Mouse (Mus musculus) telencephalon, adult 2 months (tissue): ENCODE data around the gene 9430097D07Rik.

Experiments
- DNase-seq: peaks from one replicate; pipeline ENCODE4 v3.0.0-alpha.2; 2011; ENCODE audit warnings: low read depth, low spot score

The 9430097D07Rik gene

DNA sequence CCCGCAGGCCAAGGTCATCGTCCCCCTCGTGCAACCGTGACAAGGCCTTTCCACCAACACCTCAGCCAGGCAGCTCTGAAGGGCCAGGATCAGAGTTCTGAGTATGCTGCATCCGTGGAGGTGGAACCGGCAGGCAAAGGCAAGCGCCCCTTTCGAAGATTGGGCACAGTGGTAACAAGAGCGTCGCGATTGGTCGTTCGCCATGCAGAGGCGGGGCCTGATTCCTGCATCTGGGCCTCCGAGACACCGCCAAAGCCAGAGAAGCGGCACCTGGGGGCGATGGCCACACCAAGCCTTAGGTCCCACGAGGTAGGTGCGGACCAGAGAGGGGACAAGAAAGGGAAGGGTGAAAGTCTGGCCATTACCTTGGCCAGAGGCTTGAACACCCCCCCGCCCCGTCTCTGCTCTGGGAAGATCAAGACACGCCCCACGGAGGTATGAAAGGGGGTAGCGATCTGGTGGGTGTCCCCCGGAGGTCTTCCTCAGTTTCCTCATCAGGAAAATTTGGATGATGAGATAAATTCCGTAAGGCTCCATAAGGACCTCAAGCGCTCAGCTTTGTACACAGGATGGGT is at the start of gene 9430097D07Rik:
TSS of gene 9430097D07Rik (minus strand) at position 99 of the 575 bp plus-strand sequence.
- DNase-seq: peak; percentile 75

DNA sequence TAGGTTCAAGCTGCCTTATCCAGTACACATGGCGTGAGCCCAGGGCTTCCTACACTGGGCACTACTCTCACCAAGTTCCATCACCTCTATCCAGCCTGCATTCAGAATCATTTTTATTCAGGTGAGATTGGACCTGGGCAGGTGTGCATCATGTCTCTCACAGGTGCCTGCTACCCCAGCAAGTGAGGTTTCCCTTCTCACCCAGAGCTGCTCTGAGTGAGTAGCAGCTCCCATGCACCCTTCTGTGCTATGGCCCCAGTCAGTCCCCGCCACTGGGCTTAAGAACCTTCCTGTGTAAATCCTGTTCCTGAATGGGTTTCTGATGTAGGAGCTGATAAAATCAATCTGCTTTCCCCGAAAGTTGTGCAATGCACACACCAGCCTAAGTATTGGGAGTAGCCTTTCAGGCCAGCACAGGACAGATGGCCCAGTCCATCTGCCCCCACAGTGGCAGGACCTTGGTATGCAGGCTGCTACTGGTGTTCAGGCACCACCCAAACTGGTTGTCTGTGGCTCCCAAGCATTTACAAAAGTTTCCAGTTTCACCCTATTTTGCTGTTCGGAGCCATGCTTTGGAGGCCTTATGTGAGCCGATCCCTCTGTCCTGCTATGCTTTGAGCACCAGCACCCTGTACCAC is 48.7 kb upstream of the 9430097D07Rik start:
- DNase-seq: no peak

DNA sequence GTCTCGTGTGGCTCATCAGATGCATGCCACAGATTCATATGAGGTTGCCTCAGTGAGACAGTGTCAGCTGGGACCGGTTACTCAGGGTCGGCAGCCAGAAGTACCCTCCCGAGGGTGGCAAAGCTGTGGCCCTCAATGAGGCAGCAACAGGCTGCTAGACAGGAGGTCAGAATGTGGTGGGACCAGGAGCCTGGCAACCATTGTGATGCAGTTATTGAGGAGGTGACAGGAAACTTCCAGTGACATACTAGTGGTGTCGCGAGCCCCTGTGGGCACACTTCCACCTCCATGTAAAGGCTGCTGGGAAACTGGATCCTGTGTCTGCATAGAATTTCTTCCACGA is 46.0 kb upstream of the 9430097D07Rik start, which contains the start of gene Ak1:
TSS of gene Ak1 (plus strand) at position 242 of the 343 bp plus-strand sequence.
- no peak for DNase-seq

DNA sequence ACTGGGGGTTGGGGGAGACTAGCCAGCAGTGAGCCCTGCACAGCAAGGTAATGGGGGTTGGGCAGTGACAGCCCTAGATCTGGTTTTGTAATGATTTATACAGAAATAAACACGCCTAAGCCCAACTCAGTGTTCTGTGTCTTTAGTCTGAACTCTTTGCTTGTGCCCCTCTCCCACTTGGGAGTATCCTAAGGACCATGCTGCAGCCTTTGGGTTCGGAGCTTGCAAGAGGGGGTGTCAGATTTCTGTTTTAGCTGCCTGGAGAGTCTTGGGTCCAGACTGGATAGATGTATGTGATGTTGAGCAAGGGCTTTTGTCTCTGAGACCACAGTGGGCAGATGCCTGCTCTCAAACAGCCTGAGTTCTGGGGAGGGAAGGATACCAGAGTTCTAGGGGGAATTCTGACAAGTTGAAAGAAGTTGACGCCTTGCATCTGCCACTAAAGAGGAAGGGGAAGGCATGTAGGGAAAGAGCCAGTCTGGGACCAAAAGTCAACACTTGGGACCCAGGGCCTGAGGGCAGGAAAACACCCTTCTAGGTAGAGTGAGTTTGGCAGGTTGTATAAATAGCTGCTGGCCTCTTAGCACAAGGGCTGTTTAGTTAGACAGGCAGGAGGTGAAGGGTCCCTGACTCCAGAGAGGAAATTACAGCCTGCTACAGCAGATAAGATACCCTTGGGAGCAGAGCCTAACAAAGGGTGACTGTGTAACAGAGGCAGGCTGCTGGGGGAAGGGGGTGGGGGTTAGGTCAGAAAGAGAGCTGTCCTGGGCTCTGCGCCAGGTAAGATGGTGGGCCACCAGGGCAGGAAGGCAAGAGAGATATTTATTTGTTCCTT is 45.4 kb upstream of the 9430097D07Rik start:
- DNase-seq: no peak

DNA sequence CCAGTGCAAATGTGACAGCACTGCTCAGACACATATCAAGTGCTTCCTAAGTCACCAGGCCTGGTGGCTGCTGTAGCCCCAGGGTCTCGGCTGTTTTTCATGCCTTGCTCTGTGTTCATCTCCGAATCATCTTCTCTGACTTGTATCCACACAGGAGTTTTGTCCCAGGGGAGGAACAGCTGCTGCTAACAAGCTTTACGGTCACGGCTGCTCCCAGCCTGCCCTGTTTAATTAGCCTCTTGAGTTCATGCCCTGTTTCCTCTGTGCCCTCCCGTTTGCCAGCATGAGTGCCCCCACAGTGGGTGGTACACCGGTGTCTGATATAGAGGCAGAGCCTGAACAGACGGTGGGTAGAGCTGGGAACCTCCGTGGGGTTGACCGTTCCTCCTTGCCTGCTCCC is 42.6 kb upstream of the 9430097D07Rik start:
- no peak for DNase-seq

DNA sequence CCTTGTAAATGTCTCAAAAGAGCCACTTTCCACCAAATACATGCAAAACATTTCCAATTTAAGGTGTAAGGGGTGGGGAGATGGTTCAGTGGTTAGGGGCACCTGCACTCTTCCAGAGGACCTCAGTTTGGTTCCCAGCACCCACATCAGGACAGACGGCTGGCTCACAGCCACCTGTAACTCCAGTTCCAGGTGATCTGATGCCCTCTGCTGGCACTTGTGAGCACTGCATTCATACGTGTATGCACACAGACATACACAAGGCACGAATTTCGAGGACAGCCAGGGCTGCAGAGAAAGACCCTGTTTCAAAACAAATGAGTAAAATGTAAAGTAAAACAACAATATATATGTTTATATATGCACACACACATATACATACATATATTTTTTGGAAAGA is 42.1 kb upstream of the 9430097D07Rik start:
- no peak for DNase-seq

DNA sequence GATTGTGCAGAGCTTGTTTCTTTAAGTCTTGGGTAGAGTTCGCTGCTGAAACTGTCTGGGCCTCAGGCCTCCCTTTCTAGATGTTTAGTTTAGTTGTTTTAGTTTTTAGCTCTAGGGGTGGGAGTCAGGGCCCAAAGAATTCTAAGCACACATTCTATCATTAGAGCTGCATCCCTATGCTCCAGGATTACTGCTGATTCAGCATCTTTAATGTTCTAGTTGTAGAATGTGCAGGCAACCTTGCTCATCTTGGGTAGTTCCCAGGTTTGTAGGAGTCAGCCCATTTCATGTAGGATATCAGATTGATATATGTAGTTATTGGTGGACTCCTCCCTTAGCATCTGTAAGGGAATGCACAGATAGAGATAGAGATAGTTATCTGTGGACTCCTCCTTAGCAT is 41.6 kb upstream of the 9430097D07Rik start:
- no peak for DNase-seq

DNA sequence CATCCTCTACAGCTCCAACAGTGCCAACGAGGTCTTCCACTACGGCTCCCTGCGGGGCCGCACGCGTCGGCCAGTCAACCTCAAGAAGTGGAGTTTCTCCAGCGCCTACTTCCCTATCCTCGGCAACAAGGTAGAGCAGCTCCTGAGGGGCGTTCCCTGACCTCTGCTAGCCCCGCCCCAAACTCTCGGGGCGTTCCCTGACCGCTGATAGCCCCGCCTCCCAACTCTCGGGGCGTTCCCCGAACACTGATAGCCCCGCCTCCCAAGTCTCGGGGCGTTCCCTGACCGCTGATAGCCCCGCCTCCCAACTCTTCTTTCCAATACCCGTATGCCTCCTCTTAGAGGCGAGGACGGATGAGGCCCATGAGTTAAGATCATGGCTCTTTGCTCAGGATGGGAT is 36.8 kb upstream of the 9430097D07Rik start:
- no peak for DNase-seq

DNA sequence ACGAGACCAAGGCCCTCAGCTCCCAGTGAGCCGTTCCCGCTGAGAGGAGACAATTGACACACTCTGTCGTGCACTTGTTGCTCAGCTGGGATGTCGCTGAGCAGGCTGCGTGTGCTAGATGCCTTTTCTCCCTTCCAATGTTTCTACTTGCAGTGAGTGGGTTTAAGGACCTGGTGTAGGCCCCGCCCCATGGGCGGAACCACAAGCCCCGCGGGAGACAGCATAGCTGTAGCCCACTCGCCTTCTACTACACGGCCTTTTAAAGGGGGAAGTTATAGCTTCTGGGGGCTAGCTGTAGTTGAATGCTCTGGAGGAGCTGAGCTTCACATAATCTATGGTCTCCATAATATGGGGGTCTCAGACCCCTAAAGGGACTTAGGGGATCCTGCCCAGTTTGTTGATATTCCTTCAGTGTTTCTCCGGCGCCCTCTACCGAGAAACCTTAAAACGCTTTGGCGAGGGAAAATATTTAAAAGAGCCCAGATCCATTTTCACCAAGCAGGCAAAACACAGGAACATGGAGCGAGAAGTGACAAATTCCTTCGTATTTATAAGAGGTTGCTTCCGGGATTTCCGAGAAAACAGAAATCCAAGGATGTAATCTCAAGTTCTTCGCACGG is 35.2 kb upstream of the 9430097D07Rik start:
- no peak for DNase-seq

DNA sequence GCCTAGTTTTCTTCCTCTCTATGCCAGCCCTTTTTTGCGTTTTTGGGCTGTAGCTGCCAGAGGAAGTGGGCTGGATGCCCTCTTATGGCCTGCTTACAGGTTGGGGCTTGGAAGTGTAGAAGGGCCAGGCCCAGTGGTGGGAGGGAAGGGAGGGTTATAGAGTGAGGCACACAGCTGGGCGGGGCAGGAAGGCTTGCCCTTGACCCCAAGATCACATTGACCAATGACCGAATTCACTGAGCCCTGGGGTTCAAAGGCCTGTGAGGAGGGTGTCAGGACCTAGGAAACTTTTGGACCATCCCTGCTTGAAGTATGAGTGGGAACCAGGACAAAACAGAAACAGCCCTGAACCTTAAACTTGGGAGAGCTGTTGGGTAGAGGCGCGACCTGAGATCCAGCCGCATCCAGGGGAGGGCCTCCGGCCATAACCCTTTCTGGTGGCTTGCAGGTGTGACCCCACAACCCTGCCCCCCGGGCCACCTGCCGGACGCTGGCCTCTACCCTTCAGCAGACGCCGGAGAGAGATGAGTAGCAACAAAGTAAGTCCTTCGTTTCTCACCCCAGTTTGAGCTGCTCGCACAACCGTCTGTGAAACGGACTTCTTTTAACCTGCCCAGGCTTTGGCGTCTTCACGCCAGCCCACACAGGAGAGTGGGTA is 33.4 kb upstream of the 9430097D07Rik start:
- DNase-seq: no peak

DNA sequence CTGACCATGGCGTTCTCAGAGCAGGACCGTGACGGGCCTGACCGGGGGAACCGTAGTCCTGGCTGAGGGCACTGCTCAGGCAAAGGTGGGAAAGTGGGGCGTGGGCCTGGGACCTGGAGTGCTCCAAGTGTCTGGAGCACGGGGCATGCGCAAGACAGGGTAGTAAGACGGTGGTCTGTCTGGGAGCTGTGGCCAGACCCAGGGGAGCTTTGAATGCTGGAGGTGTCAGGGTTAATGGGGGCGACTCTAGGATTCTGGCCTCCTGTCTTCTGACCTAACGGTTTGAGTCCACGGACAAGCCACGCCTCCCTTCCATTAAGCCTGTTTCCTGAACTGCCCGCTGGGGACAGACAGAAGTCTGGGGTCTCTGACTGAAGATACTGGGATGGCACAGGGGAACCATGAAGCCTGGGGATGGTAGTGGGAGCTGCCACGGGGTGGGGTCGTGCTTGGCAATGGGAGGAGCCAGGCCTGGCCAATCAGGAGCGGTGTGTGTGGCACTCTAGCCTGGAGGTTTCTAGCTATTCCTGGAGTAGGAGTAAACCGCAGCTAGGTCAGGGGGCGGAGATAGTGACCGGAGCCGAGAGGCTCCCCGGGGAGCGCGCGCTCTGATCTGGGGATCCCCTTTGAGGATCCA is 32.8 kb upstream of the 9430097D07Rik start:
- no peak for DNase-seq

DNA sequence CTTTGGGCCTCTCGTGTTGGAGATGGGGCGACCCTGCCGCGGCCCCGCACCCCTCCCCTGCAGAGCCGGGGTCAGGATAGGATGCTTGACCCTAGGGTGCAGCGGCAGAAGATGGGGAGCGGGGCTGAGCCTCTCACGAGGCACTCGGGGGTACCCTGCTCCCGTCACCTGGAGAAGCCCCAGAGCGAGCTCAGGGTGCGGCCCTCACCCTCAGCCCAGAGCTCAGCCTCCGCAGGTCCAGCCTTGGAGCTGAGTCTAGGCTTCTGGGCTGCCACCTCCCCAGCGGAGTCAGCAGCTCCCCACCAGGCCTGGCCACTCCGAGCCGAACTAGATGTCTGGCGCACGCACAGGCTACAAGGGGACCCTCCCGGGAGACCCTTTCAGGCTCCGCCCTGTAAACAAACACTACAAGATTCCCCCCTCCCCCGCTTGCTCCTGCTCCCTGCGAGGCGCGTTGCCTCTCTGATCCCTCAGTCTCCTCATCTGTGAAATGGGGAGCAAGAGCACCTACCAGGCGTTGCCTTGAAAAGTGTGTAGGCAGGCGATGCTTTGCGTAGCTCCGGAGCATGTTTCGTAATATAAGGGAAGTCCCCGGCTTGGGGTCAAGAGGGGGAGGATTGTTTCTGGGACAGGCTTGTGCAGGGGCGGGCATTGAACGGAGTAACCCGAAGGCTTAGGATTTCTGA is 31.9 kb upstream of the 9430097D07Rik start:
- no peak for DNase-seq

DNA sequence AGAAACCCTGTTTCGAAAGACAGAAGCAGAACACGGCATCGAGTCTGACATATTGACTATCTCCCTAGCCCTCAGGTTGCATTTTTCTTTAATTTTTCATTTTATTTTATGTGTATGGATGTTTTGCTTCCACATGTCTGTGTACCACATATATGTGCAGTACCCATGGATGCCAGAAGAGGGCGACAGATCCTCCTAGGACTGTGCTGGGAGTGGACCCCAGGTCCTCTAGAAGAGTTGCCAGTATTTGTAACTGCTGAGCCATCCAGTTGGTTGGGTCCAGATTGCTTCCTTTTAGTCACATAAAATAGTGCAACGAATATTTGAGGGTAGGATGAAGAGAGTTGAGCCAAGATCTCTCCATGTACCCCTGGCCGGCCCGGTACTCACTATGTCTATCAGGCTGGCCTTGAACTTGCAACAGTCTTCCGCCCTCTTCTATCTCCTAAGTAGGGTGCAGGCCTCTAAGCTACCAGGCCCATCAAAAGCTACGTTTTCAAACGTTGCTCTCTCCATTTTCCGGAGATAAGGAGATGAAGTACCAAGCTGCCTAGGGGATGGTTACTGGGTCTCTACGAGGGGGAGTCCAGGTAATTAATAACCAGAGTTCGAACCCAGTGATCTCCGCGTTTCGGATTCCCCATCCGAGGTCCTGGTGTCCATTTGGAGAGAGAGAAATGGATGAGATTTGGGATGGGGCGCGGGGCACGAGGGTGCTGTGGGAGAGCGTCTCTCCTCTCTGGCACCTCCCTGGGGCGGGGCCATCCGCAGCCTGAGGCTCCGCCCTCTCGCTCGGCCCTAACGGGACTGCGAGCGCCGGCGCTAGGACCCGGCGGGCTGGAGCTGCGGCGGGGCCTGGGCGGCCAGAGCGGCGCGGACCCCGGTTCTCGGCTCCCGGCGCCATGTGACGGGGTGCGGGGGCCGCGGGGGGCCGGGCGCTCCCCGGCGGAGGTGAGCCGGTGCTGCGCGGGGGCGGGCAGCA is 31.0 kb upstream of the 9430097D07Rik start:
- peak; percentile 70 for DNase-seq

DNA sequence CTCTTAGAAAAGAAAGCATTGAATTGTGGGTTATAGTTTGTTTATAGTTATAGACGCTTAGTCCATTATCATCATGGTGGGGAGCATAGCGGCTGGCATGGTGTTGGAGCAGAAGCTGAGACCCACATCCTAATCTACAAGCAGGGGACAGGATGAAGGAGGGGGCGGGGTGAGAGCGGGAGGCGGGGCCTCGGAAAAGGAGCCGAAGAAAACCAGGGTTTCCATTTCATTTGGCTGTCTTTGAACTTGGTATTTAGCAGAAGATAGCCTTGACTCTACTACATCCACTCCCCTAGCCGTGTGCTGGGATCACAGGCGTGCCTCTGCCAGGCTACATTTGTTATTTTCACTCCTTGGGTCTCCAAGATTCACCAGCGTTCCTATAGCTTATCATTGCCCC is 29.1 kb upstream of the 9430097D07Rik start:
- DNase-seq: no peak

DNA sequence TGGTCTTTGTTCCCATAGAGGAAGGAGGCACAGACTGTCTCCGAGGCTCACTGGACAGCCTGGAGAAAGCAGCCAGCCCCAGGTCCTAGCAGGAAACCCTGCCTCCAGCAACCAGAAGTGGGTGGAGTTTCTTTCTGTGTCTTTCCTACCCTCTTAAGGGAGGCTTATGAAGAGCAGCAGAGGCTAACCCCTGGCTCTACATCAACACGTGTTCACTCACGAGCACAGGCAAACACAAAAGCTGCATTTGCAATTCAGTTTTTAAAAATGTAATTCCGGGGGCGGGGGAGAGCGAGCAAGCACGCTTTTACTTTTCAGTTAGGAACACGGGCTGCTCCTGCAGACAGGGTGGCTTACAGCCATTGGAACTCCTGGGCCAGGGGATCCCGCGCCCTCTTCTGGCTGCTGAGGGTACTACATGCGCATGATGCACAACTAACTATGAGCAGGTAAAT is 27.1 kb upstream of the 9430097D07Rik start:
- DNase-seq: no peak

DNA sequence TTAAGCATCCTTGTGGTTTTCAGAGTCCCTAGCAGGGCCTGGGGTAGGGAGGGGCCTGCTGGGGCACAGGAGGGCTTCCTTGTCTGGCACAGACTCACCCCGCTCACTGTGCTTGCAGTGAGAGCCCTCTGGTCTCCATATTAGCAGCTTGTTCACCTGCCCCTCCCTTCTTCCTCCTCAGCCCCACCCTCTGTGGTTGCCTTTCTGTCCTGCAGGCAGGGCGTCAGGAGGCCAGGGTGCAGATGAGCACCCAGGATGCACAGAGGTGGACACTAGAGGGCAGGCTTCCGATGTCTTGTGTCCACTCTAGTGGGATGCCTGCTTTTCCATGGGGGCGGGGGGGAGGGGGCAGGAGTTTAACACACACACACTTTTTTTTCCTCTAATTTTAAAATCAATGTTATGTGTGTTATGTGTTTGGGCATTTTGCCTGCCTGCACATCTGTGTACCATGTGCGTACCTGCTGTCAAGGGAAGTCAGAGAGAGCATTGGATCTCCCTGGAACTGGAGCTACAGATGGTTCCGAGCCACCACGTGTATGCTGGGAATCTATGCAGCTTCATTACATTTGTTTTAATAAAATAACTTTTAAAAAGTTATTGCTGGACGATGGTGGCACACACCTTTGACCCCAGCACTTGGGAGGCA is 26.1 kb upstream of the 9430097D07Rik start:
- no peak for DNase-seq

DNA sequence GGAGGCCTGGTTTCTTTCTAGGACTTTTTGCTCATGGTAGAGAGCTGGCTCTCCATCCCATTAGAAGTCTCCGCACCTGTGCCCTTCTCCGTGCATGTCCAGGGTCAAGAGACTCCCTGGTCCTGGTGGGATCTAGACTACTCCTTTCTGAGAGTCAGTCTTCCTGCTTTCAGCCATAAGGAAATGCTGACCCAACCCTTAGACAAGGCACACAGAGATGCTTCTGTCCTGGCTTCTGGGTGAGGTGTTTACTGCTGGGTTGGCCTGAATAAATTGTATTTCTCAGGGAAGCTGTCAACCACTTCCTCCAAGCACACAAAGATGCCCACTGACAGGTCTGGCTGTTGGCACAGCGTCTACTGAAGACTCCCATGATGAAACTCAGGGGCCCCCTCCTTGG is 23.9 kb upstream of the 9430097D07Rik start, which contains the start of gene St6galnac6:
TSS of gene St6galnac6 (plus strand) at position 301 of the 400 bp plus-strand sequence.
- no peak for DNase-seq

DNA sequence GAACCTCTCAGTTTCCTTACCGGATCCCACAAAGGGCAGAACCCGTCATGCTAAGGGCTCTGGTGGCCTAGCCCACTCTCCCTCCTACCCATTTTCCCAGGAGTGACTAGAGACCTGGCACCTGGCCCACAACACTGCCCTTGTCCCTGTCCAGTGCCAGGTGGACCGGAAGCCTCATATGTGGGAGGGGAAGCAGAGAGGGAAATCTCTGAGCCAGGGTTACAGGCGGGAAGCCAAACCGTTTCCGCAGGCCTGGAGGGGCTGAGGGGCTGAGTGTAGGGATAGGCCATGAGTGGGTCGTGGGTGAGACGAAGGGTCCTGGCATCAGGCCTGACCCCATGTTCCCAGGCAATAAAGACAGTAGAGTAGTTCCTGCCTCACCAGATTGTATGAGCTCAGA is 23.0 kb upstream of the 9430097D07Rik start:
- no peak for DNase-seq

DNA sequence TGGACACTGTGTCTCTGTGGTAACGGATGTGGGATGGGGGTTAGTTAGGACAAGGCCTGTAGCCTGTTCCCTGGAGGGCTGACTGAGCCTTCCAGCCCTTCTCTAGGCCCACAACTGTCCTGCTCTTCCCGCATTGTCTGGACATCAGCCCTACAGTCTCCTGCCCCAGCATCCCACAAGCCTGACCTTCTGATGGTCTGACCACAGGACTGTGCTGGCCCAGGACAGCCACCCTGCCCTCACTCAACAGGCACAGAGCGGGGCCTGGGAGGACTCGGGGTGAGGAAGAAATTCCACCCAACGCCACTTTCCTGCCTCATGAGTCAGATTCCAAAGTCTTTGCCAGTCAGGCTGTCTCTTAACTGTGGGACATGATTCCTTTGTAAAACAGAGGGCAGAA is 22.2 kb upstream of the 9430097D07Rik start:
- no peak for DNase-seq
